ENCODE assay signal across 9 mouse cellular contexts in genomic region chr4:59329461-59330304, GRCm38 (mm10).
DNase-seq lines count a peak whose midpoint lies in the region; ATAC-seq and TF ChIP-seq lines count a peak whose summit lies in the region.
"Had no signal": no experiment of that assay in that cellular context is flagged by ENCODE, and none has a peak within 500 bp of the region (broad histone marks: within the 10 kb centered on the region; RNA-seq: fewer than 3 reads in every experiment).

No protein-coding gene starts in this region.

- H3K4me3 ChIP-seq in kidney, adult 2 months (ENCODE audit: insufficient read depth, low read depth, low read length): no peak overlapping the region
- no peak overlapping the region for H3K4me3 ChIP-seq in kidney, embryonic 16.5 days (ENCODE audit: low read length)
- H3K4me3 ChIP-seq in heart, postnatal 0 days (ENCODE audit: low read depth, low read length): no peak overlapping the region
- H3K4me3 ChIP-seq: hindbrain, embryonic 15.5 days had no signal

- TF ChIP-seq POLR2A in kidney, adult 2 months (IDR thresholded peaks at IDR 0.05; ENCODE audit: low read depth, low read length): no peak

- H3K27ac ChIP-seq in kidney, adult 2 months (ENCODE audit: insufficient read depth, low read depth, low read length): no peak overlapping the region
- H3K27ac ChIP-seq in kidney, embryonic 16.5 days (ENCODE audit: low read length): no peak overlapping the region
- peak overlapping the region; percentile 77 for H3K27ac ChIP-seq in heart, postnatal 0 days (ENCODE audit: low read depth)
- H3K27ac ChIP-seq: hindbrain, embryonic 15.5 days had no signal

- no peaks in the 10 kb centered on the region for H3K36me3 ChIP-seq in kidney, adult 2 months (ENCODE audit: control insufficient read depth, insufficient read depth, low read length)
- H3K36me3 ChIP-seq in kidney, embryonic 16.5 days (ENCODE audit: insufficient read depth, low read length): no peaks in the 10 kb centered on the region
- no peaks in the 10 kb centered on the region for H3K36me3 ChIP-seq in heart, postnatal 0 days (replicated peaks; ENCODE audit: control insufficient read depth, insufficient read depth, low read length)
- H3K36me3 ChIP-seq: hindbrain, embryonic 15.5 days had no signal

- H3K4me1 ChIP-seq in kidney, adult 2 months (ENCODE audit: control insufficient read depth, insufficient read depth, low read length): 0 out of 2 replicates have a peak, but pooled peaks cover 4% of the 10 kb centered on the region
- H3K4me1 ChIP-seq in kidney, embryonic 16.5 days (ENCODE audit: insufficient read depth, low read length): peaks cover 19% of the 10 kb centered on the region
- H3K4me1 ChIP-seq in heart, postnatal 0 days (ENCODE audit: control insufficient read depth, insufficient read depth): peaks cover 22% of the 10 kb centered on the region
- H3K4me1 ChIP-seq: hindbrain, embryonic 15.5 days had no signal

- no peak for TF ChIP-seq CTCF in kidney, adult 2 months (conservative IDR thresholded peaks at IDR 0.05; ENCODE audit: insufficient read depth, insufficient read length, low read depth, low read length)
- no peak for TF ChIP-seq CTCF in heart, postnatal 0 days (IDR thresholded peaks at IDR 0.05; ENCODE audit: low read depth)

- H3K9me3 ChIP-seq in kidney, embryonic 16.5 days (ENCODE audit: low read length): no peaks in the 10 kb centered on the region
- H3K9me3 ChIP-seq in heart, postnatal 0 days (replicated peaks; ENCODE audit: control insufficient read depth, low read length): no peaks in the 10 kb centered on the region
- H3K9me3 ChIP-seq: hindbrain, embryonic 15.5 days had no signal

- H3K9ac ChIP-seq in kidney, embryonic 16.5 days (replicated peaks; ENCODE audit: low read length): no peak overlapping the region
- H3K9ac ChIP-seq in heart, postnatal 0 days (replicated peaks; ENCODE audit: low read depth, low read length): no peak overlapping the region
- H3K9ac ChIP-seq: hindbrain, embryonic 15.5 days had no signal

- no peak for ATAC-seq in kidney, embryonic 16.5 days (ENCODE audit: low FRiP score, low TSS enrichment)
- peak; percentile 72 for ATAC-seq in heart, postnatal 0 days (ENCODE audit: insufficient read depth, low read depth)

- 68% methylated on average over 19 of the region's 19 CpGs for WGBS in kidney, adult 2 months
- WGBS in kidney, embryonic 16.5 days: 71% methylated on average over 19 of the region's 19 CpGs
- WGBS in heart, postnatal 0 days: 49% methylated on average over 19 of the region's 19 CpGs

- no peaks in the 10 kb centered on the region for H3K27me3 ChIP-seq in kidney, adult 2 months (replicated peaks; ENCODE audit: control insufficient read depth, insufficient read depth, low read length)
- H3K27me3 ChIP-seq in kidney, embryonic 16.5 days (ENCODE audit: insufficient read depth, low read length): no peaks in the 10 kb centered on the region
- H3K27me3 ChIP-seq in heart, postnatal 0 days (ENCODE audit: control insufficient read depth, insufficient read depth, low read length): no peaks in the 10 kb centered on the region
- H3K27me3 ChIP-seq: hindbrain, embryonic 15.5 days had no signal

- no peak overlapping the region for H3K4me2 ChIP-seq in kidney, embryonic 16.5 days (replicated peaks; ENCODE audit: low read depth, low read length)
- no peak overlapping the region for H3K4me2 ChIP-seq in heart, postnatal 0 days (ENCODE audit: low read depth, low read length)
- H3K4me2 ChIP-seq: hindbrain, embryonic 15.5 days had no signal

- TF ChIP-seq EP300 in heart, postnatal 0 days (IDR thresholded peaks at IDR 0.05; ENCODE audit: low read depth): no peak

- peak; percentile 9 for DNase-seq in kidney, adult 2 months
- DNase-seq in 3T3-L1 (ENCODE audit: low read depth, low spot score): peak; percentile 51
- peak; percentile 70 for DNase-seq in adrenal gland, adult 2 months
- DNase-seq in heart, postnatal 0 days (ENCODE audit: low spot score): peak; percentile 65
- no peak for DNase-seq in cerebellum, adult 11-12 months
- no peak for DNase-seq in cerebellum, postnatal 4 days (ENCODE audit: low spot score in 2 of 2)
- no peak for DNase-seq in urinary bladder, postnatal 10 days (ENCODE audit: low spot score)

Comparison
In these comparisons a context has a peak if more than half of its experiments do, and no peak if none do; other contexts are left out.
1. DNase-seq: peak in kidney, adult 2 months (single experiment), 3T3-L1 (single experiment), adrenal gland, adult 2 months (single experiment) and heart, postnatal 0 days (single experiment); none in cerebellum, adult 11-12 months (single experiment), cerebellum, postnatal 4 days (0 of 2) and urinary bladder, postnatal 10 days (single experiment).